Mouse (Mus musculus) cortical plate, adult 2 months (tissue): ENCODE measurements around the gene Idi1.

Source experiments
- CTCF ChIP-seq: fragments of 200-500 bp; IDR thresholded peaks from 2 replicates; pipeline ENCODE4 v1.5.1; 2011; ENCODE audit warnings: mild to moderate bottlenecking, control low read depth, low read length; ENCODE audit not compliant: insufficient read depth; ENCODE audit errors: extremely low read depth
- POLR2A ChIP-seq: fragments of 200-500 bp; IDR thresholded peaks from 2 replicates; pipeline ENCODE4 v1.6.1; 2011; ENCODE audit warnings: mild to moderate bottlenecking, low read length, control low read depth; ENCODE audit not compliant: insufficient read depth; ENCODE audit errors: extremely low read depth

- TF ChIP-seq CTCF, result no peak
- no peak for TF ChIP-seq POLR2A
Observed at GRCm38 (mm10) chr13:8864990-8865389, 20.3 kb upstream of the Idi1 start.
